Mouse (Mus musculus): ENCODE measurements around the gene Lrrc4c. TPM values are rescaled to one million over a fixed set of nuclear protein-coding genes. Genes with fewer than 3 reads are reported as not detected.

Gene Lrrc4c
- total RNA-seq, 2 experiments from 2014 or later = not detected

DNA sequence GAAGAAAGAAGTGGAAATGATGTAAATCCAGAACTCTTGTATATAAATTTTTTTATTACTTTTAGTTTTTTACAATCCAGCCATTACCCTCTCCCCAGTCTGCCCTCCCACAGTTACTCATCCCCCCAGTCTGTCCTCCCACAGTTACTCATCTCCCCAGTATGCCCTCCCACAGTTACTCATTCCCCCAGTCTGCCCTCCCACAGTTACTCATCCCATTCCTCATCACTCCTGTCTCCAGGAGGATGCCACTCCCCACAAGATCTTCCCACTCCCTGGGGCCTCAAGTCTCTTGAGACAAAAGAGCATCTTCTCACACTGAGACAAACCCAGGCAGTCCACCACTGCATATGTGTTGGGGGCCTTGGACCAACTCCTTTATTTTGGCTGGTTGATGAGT lies 1119.8 kb downstream of the Lrrc4c start:
- no peak for ATAC-seq (replicated peaks; ENCODE audit: poor library complexity, severe bottlenecking)

DNA sequence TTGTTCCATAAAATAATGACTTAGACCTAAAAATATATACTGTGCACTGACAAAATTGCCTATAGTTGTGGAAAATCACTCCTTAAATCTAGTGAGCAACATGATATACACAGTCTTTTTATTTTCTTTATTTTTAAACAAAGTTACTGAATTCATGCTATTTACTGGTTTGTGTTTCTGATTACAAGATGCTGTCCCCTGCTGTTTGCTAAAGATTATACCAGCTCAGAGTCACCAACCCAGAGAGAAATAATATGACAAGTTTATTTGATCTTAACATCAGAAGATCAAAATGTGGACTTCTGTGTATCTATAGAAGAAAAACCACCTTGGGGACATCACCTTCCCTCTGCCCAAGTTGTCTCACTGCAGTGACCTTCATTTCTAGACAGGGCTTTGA lies 1145.6 kb downstream of the Lrrc4c start:
- no peak for ATAC-seq (replicated peaks; ENCODE audit: poor library complexity, severe bottlenecking)

DNA sequence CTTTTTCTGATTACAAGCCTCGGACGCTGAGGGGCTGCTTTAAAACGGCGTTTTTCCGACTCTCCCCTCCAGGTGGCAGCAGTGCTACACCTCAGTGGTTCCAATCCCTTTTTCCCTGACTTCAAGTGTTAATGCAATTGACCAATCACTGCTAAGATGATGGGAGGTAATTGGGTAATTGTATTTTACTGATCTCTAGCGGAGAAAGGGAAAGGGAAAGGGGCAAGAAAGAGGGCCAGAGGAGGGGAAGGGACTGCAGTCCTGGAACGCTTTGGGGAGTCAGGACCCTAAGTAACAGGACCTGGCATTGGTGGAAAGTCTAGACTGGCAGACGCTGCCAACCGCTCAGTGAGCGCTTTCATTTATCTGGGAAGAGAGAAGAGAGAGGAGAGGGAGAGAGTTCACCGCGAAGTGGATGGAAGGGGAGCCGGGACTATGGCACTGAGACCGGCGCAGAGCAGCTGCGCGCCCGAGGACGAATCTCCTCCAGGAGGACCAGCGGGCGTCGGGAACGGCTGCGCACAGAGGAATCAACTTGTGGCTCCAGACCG lies 1148.3 kb downstream of the Lrrc4c start:
- ATAC-seq (replicated peaks; ENCODE audit: poor library complexity, severe bottlenecking) = peak; percentile 98

DNA sequence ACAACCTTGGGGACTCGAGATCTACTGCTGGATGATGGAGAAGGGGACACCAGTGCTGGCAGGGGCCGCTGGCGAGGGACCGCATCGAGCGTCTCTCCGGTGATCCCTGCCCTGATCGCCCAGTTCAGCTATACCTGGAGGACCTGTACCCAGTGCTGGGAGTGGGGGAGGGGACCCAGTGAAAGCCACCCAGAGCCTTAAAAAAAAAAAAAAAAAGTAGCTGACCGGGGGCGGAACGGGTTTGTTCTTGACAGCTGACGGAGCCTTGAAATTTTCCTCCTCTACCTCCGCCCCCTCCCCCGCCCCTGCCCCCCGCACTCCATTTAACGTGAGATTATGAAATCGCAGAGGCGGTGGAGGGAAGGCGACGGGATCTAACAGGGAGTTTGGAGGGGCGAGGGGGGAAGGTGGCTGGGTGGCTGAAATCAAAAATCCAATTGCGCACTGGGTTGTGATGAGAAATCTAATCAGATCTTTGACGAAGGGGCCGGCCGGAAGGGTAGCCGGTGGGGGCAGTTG lies 1149.1 kb downstream of the Lrrc4c start:
- ATAC-seq (replicated peaks; ENCODE audit: poor library complexity, severe bottlenecking) = no peak; the same call in 1 of the 2 replicates

DNA sequence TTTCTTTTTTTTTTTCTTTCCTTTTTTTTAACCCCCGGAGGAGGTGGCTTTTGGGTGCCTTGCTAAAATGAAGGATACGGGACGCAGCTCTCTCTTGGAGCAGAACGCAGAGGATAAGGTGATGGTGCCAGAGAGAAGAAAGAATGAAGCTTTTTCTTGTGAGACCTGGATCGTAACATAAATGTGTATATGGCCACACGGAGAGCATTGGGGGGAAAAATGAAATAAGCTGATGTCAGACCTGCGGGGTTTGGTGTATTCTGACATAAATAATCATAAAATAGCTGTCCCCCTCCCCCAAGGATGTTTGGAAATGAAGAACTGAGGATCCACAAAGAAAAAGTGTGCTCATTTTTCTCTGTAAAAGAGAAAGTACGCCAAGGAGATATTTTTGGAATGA lies 1149.7 kb downstream of the Lrrc4c start:
- no peak for ATAC-seq (replicated peaks; ENCODE audit: poor library complexity, severe bottlenecking)

DNA sequence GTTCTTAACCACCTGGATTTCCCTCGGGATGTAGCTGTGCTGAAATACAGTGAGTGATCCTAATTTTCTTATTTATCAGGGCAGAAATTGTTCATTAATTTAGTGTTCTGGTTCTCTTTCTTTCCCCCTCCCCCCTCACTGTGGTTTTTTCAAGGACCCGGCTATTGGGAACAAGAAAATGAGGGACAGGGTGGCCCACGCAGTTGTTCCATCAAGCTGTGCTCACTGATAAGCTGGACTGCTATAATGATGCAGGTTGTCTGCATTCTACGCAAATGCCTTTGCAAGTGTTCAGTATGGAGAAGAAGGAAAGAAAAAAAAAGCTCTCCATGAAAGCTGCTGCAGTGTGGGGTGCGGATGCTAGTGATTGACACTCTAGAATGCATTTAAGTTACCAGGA lies 1150.4 kb downstream of the Lrrc4c start:
- no peak for ATAC-seq (replicated peaks; ENCODE audit: poor library complexity, severe bottlenecking)

DNA sequence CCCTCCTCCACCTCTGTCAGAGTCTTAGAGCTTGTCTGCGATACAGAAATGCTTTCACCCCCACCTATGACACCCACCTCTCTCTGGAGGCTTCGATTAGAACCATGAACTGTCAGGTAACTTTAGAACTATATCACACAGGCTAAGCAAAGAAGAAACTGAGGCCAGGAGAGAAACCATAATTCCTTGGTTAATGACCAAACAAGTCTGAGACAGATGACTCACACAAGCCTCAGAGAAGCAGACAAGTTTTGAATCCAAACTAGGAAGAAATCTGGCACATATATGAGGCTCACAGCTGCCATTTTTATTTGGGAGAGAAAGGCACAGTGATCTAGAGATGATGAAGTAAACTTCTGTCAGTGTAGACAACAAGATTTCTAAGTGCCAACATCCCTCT lies 1151.4 kb downstream of the Lrrc4c start:
- ATAC-seq (replicated peaks; ENCODE audit: poor library complexity, severe bottlenecking) = no peak

DNA sequence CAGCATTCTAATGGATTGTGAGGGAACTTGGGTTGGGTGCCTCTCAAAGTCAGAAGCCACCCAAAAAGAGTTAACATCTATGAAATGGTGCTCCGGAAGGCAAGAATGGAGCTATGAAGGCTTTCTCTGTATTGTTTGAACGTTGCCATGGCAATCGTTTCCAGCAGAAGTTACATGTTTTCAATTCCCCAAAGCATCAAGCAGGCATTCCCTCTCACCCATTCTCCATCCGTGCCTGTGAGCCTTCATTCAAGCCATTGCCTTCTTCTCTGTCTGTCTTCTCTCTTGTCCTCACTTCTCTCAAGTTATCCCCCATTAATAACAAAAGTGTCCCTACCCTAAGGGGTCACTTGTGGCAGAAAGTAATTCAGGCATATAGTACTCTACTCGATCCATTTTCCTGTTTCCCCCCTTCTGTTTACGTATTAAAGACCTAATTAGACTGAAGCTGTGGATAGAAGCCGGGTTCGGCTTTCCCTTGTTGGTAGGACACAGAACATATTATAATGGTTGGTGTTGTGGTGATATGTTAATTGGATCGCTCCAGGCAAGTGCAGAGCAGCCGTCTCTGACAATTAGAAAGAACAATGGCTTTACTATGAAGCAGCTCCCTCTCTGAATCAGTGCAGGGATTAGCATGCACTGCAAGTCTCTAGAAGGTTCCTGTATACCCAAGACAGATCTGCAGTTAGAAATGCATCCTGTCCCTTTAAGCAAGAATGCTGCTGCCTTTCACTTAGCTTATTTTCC lies 1160.4 kb downstream of the Lrrc4c start:
- ATAC-seq (replicated peaks; ENCODE audit: poor library complexity, severe bottlenecking) = no peak

DNA sequence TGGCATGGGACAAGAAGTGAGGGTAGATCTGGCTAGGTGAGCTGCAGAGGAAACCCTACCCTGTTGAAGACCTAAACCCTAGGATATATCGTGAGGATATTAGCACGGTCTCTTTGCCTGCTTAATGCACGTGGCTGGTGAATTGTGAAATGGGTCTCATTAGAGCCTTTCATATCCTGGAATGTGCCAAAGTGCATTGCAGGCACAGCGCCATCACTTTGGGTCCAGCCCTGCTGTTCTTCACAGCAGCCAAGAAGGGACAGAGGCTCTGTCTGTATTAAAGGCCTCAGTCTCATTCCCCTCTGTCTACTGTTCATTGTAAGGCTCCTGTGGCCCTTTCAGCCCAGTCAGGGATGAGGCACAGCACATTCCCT lies 1160.9 kb downstream of the Lrrc4c start:
- no peak for ATAC-seq (replicated peaks; ENCODE audit: poor library complexity, severe bottlenecking)

DNA sequence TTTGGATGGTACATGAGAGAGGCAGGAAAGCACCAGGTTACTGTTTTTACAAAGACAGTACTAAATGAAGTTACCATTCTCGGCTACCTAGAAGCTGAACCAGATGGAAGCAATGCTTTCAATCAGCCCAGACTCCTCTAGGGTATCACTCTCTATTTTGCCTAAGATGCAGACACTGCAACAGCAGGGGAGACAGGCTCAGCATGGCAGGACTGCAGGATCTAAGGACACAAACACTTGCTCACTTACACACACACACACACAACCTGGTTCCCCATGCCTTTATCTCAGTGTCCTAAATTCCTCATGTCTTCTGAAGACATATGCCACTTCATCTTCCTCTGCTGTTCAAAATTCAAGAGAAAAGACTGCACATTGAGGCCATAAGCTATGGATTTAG lies 1167.0 kb downstream of the Lrrc4c start:
- no peak for ATAC-seq (replicated peaks; ENCODE audit: poor library complexity, severe bottlenecking)

DNA sequence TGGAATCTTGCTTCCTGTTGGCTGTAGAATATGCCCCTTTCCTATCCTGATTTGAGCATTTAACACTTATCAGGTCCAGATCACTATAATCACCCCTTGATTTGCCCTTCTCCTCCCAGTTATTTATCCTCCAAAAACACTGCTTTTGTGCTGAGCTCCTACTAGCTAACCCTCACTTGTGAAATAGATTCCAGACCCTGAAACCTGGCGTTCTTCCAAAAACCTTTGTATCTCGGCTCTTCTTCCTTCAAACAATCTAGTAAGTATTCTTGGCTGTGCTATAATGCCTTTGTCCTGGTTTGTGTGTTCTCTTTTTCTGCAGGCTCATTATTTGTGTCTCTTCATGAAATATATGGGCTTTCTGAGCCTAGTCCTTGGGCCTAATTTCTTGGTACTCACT lies 1167.6 kb downstream of the Lrrc4c start:
- ATAC-seq (replicated peaks; ENCODE audit: poor library complexity, severe bottlenecking) = no peak

DNA sequence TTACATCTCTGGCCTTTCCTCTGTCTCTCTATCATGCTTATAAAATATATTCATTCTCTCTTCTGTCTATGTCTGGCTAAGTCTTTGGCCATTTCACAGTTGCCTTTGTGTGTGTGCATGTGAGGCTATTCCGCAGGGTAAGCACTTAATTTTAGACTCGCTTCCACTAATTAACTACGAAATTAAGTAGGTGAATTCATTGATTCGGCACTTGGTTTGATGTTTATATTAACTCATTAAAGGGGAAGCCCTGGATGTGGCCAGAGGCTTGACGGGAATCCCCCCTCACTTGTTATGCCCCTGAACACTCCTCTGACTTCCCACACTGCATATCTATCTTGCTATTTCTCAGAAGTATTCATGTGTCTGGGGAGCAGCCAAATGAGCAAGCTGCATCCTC lies 1169.6 kb downstream of the Lrrc4c start:
- ATAC-seq (replicated peaks; ENCODE audit: poor library complexity, severe bottlenecking) = no peak

DNA sequence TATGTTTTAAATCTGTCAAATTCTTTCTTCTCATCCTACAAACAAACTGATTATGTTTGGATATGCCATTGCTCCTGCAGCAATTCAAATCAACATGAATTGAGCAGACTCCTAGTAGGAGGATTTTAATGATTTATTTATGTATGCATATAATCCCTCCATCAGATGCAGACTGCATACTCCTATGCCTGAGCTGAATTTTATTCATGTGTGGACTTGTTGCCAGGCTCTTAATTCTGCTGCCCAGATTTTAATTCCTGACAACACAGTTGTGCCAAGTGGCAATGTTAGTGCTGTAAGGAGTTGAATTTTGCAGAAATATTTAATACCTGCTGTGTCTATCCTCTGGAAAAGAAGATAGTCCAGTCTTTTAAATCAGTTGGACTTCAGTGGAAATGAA lies 1179.1 kb downstream of the Lrrc4c start:
- ATAC-seq (replicated peaks; ENCODE audit: poor library complexity, severe bottlenecking) = no peak

DNA sequence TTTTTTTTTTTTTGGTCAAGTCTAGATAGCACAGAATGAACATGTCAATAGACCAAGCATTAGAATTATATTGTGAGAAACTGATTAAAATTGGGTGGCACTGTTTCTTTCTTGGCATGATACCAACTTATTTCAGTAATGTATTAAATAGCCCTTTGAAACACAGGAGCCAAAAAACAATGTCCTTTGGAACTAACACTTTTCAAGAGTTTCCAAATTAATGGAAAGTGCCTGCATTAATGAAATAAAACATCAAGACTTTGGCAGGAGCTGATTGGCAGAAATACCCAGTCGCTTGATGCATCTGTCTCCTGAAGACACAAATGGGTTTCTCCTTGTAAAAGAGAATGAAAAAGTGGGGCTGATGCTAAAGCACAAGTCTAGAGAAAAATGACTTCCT lies 1184.5 kb downstream of the Lrrc4c start:
- ATAC-seq (replicated peaks; ENCODE audit: poor library complexity, severe bottlenecking) = no peak

DNA sequence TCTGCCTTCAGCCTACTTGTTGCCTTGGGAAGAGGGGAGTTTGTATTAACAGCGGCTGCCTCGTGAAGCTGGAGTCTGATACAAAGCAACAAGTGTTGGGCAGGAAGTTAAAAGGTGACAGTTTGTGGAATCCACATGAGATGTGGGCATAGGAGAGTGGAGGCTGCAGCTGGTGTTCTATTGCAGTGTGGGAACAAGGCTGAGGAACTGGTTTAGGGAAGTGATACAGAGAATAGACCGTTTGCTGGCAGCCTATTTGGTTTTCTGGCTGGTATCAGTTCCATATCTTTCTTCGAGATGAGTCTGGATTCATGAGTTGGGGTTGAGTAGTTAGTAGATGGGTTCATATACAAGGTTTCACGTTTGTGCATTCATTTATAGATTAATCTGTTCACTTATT lies 1186.9 kb downstream of the Lrrc4c start:
- ATAC-seq (replicated peaks; ENCODE audit: poor library complexity, severe bottlenecking) = peak; percentile 100

DNA sequence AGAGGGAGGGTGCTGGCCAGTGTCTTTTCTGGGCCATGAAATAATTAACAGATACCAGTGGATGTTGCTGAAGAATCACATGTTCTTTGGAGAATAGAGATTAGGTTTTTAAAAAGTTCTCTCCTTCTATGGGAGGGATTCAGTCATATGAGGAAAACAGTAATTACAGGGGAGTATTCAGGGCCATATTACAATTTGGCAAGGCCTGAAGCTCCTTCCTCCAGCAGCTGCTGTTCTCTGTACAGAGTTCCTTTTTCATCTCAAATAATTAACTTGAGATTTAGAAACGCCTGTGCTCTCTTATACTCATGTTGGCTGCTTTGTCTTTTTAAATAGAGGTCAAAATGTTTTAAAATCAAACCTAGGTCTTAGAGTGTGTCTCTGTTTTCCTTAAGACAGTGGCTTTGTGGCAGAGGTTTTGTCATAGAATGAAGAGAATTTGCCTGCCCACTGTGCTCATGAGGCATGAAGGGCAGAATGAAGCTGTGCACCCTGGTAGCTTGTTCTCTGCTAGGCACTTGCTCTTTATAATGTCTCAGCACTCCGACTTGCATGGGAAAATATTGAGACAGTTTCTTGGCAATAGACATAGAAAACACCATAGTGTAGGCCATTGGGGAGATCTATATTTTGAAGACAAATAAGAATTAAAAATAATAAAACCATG lies 1206.4 kb downstream of the Lrrc4c start:
- no peak for ATAC-seq (replicated peaks; ENCODE audit: poor library complexity, severe bottlenecking)

DNA sequence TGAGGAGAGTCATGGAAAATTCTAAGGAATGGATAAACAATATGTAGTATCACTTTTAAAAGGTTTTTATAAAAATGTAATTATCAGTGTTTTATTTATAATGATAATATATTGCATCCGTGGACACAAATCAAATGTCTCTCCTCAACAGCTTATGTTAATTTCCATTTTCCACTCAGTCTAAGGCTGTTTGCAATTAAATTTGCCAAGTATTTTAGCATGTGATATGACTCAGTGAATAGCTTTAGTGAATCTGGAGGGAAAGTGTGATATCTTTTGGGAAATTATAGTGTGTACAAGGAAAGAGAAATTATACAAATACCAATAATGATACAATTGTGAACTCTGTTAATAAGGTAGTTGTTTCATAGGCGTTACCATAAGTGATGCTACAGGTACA lies 1207.1 kb downstream of the Lrrc4c start:
- ATAC-seq (replicated peaks; ENCODE audit: poor library complexity, severe bottlenecking) = no peak

DNA sequence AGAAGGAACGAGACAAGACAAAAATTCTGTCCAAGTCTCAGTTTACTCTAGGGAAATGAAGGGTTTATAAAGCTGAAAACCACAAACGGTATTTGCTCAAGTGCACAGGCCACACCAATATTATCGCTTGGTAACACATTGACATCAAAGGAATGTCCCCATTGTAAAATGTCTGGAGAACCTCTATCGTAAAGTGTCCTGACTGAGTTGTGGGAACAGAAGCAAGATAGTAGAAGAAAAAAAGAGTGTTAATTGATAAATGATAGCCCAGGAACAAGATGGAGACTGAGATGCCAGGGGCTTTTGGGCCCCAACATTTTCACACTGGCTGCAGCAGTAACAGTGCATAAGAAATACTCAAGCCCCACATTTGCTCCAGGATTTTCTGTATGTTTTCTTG lies 1212.7 kb downstream of the Lrrc4c start:
- ATAC-seq (replicated peaks; ENCODE audit: poor library complexity, severe bottlenecking) = no peak

DNA sequence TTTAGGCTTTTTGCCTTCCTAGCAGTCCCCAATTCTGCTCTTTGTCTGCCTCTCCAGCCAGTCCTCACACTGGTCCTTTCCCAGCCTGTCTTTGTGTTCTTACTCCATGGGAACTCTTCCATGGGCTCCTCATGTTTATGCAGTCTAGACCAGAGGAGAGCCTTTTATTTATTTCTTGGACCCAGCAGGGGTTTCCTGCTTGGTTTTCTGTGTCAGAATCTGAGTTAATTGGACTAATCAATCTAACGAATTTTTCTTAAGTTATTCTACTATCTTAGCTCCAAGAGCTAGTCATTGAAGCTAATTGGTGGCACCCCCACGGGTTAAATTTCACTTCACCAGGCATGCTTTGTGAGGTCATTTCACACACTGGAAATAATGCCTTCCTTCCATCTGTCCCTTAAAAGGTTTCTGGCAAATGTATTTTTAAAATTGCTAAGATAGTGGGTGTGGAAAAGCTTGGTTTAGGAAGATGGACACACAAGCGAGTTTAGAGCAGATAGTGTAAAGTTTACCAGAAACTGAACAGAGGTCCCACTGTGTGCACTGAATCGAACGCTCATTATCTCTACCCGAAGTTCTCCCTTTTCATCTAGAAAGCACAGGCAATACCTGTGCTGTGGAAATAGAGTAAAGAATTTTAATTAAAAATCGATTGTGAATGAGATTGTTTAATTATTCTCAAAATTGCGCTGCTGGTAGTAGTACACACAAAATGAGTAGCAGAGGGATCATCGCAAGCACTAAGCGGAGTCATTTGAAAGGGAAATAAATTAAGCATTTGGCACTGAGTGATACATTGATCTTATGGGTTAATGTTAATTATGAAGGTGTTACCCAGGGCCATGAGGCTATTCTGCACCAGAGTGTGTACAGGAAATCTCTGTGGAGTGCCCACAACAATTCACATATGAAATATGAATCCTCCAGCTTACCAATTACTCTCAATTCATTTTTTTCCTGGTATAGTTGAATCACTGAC lies 1226.0 kb downstream of the Lrrc4c start:
- ATAC-seq (replicated peaks; ENCODE audit: poor library complexity, severe bottlenecking) = no peak

DNA sequence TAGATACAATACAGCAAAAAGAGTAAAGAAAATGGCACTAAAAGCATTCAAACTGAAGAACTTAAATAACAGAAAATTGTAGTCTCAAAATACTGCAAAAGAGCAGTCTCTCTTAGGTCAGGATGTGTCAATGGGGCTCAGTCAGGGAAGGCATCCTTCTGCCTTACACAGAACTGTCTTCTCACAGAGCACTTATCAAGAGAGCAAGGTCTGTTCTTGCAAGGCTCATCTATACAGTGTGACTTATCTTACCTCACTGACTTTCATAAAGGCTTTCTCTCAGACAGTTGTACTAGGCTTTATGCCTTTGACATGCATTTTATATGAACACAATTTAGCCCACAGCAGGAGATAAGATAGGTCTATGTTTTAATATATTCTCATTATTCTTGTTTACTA lies 1226.7 kb downstream of the Lrrc4c start:
- ATAC-seq (replicated peaks; ENCODE audit: poor library complexity, severe bottlenecking) = no peak

DNA sequence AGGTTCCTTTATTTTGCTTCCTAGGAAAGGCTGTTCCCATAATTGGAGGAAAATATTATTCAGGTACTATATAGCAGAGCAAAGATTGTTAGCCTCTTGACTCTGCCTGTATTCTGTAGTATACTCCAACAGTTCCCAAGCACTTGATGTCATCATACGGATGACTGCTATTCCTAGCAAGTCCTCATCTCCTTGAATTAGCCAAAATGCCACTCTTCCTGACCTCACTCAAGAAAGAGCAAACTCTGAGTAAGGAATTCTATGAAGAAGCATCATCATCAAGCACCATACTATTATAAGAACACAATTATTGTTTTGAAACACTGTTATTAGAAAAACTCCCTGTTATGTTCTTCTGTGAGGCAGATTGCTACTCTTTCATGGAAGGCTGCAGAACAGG lies 1228.0 kb downstream of the Lrrc4c start:
- ATAC-seq (replicated peaks; ENCODE audit: poor library complexity, severe bottlenecking) = no peak

Data from granulocyte monocyte progenitor cell, adult 5-6 weeks (primary cell).